Mouse (Mus musculus): ENCODE results near the gene Slc26a9.

Slc26a9 gene

GRCm38 (mm10) chr1:131743868-131744464 is at the start of gene Slc26a9:
Gene Slc26a9, plus strand, starts transcription at chr1:131744022.
- no peak for DNase-seq (ENCODE audit: low read depth in 2 of 2, low spot score in 2 of 2)

DNA sequence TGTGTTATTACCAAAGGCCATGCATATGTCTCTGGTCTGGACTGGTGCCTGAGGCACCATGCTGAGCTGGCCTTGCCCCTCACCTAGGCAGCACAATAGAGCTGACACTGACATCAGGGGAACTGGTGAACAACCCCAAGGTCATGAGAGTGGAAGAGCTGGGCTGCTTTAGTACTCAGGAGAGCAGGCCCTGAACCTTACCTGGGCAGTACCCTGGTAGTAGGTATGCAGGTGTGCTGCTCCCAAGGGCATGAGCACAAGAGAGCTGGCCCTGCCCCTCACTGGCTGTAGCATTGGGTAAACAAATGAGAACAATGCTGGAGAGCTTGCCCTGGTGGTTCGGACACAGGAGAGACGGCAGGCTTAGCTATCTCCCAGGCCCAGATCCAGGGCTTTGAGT is 48.5 kb upstream of the Slc26a9 start:
- no peak for DNase-seq (ENCODE audit: low read depth in 2 of 2, low spot score in 2 of 2)

- DNase-seq (ENCODE audit: low read depth in 2 of 2, low spot score in 2 of 2), result no peak
These were observed 47.5 kb upstream of the Slc26a9 start for GRCm38 (mm10) chr1:131696325-131696724.

DNA sequence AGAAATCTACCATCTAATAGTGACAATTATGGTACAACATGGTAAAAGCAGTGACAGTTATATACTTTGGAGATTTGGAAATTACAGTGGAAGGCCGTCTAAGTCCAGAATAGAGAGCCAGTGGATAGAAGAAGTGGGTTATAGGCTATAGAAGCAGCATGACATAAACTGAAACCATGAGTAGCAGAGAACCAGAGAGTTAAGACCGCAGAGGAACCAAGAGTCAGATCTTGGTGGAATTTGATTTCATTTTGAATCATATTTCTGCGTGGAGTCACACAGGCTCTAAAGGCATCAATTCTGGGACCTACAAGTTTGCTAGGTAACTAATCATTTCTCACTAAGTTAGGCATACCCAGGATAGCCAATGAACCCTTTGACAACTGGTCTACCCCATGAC is 45.1 kb upstream of the Slc26a9 start:
- DNase-seq (ENCODE audit: low read depth in 2 of 2, low spot score in 2 of 2), result no peak

DNA sequence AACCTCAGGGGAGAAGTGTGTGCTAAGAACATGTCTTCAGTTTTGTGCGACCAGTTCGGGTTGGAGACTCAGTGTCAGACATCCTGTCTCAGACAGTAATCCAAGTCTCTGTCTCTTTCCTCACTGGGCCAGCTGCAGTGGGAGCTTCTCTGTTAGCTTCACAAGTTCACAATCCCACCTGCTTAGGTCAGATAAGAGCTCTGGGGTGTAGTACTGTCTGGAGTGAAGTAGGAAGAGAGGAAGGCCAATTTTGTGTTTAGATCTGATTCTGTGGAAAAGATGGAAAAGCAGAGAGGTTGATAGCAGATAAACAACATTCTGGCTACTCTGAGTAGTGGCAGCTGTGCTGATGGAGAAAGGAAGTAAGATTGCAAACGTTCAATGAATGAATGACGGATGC is 44.2 kb upstream of the Slc26a9 start:
- no peak for DNase-seq (ENCODE audit: low read depth in 2 of 2, low spot score in 2 of 2)

DNA sequence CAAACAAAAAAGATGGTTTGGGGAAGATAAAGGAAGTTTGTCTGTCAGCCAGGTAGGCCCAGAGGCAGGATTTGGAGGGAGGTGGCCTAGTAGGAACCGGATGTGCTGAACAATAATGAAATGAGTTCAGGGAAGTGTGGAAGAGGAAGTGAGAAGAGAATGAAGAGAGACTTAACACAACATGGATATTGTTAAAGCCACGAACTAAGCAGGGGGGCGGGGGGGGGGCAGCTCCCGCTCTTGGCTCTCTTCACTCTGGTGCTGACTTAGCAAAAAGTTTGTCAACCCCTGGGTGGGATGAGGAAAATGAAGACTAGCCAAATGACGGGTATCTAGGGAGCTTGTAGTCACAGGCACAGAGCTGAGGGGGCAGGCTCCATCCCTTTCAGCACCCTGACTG is 43.4 kb upstream of the Slc26a9 start:
- no peak for DNase-seq (ENCODE audit: low read depth in 2 of 2, low spot score in 2 of 2)

DNA sequence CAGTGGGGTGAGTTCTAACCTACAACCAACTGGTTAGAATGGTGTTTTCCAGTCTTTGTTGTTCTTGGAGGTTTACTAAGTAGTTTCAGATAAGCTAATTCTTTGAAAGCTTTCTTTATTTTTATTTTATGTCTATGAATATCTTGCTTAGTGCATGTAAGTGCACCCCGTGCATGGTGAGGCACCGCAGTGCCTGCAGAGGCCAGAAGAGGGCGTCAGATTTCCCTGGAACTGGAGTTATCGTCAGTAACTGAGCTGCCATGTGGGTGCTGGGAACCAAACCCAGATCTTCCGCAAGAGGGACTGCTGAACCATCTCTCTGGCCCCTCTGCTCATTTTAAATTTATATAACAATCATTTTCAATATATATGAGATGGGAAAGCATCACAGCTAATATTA is 42.4 kb upstream of the Slc26a9 start:
- DNase-seq (ENCODE audit: low read depth in 2 of 2, low spot score in 2 of 2), result no peak

- DNase-seq (ENCODE audit: low read depth in 2 of 2, low spot score in 2 of 2), result no peak
These were observed 41.6 kb upstream of the Slc26a9 start for GRCm38 (mm10) chr1:131702094-131702766.

GRCm38 (mm10) chr1:131703482-131703881 is 40.3 kb upstream of the Slc26a9 start:
- no peak for DNase-seq (ENCODE audit: low read depth in 2 of 2, low spot score in 2 of 2)

DNA sequence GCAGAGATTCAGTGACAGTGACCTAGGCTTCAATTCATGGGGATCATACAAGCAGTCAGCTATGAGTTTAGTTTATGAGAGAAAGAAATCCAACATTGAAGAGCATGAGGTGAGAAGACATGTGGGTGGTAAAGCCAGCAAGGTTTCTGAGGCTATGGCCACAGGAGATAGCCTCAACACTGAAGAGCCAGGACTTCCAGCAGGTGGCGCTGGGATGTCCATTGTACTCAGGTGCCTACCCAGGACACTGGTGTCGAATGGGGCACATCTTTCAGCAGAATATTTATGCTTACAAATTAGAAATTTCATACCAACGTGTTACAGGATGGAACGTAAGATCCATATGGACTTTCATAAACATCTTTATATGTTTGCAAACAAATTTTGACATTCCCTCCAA is 35.5 kb upstream of the Slc26a9 start:
- DNase-seq (ENCODE audit: low read depth in 2 of 2, low spot score in 2 of 2), result peak; percentile 14 to 35

GRCm38 (mm10) chr1:131711518-131711917 is 32.3 kb upstream of the Slc26a9 start:
- no peak for DNase-seq (ENCODE audit: low read depth in 2 of 2, low spot score in 2 of 2)

DNA sequence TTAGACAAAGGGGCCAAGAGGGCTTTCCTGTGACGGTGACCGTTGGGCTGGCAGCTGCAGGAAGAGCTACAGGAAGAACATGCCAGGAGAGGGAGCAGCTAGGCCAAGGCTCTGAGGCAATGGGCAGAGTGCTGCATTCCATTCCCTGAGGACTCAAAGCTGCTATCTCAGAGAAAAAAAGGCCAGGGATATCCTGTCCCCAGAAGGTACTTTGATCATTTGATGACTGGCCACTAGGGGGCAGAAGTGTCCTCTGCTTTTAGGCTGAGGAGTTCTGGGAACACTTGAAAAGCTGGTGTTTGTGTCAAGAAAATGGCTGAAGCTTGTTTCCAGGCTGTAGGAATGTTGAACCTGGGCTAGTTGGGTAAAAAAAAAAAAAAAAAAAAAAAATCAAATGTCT is 31.4 kb upstream of the Slc26a9 start:
- peak; percentile 47 to 61 for DNase-seq (ENCODE audit: low read depth in 2 of 2, low spot score in 2 of 2)

DNA sequence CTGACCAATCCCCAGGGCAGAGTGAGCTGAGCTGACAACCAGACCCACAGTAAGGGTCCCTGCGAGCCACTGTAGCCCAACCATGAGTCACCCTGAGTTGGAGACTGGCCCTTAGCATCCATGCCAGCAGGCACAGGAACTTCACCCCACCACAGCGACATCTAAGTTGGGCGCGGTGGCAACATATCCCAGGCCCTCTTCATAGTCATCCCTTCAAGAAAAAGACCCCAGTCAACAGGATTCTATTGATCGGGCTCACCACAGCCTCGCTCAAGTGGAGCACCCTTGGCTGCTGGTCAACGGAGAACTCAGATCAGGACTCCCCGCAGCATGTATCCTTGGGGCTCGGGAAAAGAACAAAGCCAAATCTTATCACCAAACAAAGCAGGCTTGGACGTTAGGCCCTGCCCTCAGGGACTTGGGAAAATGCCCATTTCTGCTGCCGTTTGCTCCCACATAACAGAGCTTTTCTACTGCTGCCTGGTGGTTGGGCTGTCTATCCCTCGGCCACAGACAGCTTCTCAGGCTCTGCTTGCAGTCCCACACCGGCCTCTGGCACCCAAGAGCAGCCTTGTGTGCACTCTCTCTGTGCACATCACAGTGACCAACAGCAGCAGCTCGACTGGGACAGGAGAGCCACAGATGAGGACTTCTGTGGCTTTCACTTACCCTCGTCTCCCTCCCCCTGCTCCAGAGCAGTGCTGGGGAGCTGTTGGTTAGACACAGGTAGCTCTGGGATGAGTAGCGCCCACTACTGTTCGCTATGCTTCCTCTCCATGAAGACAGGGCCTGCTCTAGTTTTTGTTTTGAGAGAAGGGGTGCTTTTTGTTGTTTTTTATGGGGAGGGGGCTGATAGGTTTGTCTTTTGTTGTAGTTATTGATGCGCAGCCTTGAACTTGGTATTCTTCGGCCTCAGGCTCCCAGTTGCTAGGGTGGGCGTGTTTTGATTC is 29.2 kb upstream of the Slc26a9 start:
- DNase-seq (ENCODE audit: low read depth in 2 of 2, low spot score in 2 of 2), result no peak

GRCm38 (mm10) chr1:131718952-131719694 is 24.7 kb upstream of the Slc26a9 start:
- no peak for DNase-seq (ENCODE audit: low read depth in 2 of 2, low spot score in 2 of 2)

GRCm38 (mm10) chr1:131721989-131722388 is 21.8 kb upstream of the Slc26a9 start:
- no peak for DNase-seq (ENCODE audit: low read depth in 2 of 2, low spot score in 2 of 2)

GRCm38 (mm10) chr1:131723549-131723948 is 20.3 kb upstream of the Slc26a9 start:
- no peak for DNase-seq (ENCODE audit: low read depth in 2 of 2, low spot score in 2 of 2)

GRCm38 (mm10) chr1:131726586-131726985 is 17.2 kb upstream of the Slc26a9 start:
- no peak for DNase-seq (ENCODE audit: low read depth in 2 of 2, low spot score in 2 of 2)

DNA sequence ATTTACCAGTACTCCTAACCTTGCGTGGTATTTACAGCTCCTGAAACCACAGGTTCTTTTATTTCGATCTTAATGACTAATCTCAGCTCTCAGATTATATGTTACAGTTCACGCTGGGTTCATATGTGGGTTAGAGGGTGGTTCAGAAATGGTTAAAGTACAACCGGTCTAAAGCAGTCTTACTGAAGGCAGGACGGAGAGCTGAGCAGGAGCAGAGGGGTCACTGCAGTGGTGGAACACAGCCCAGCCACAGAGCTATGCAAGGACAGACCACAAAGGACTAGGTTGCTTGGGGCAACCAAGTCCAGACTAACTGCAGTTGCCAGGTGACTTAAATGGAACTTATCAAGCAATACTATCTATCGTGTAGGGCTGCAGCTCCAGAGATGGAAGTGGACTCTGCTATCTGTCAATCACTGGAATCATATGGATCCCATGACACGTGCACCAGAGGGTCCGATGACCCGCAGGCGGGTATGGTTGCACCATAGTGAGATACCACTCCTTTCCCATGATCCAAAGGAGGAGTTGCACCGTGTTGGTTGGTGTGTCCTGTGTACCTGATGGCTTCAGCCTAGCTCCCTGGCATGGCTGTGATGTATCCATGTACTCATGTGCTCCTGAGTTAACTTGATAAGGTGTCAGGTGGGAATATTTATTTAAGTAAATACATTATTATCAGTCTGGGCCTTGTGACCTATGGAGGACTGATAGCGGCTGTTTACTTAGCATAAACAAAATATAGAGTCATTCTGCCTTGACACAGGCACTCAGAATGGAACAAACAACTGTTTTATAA is 13.0 kb upstream of the Slc26a9 start:
- no peak for DNase-seq (ENCODE audit: low read depth in 2 of 2, low spot score in 2 of 2)

DNA sequence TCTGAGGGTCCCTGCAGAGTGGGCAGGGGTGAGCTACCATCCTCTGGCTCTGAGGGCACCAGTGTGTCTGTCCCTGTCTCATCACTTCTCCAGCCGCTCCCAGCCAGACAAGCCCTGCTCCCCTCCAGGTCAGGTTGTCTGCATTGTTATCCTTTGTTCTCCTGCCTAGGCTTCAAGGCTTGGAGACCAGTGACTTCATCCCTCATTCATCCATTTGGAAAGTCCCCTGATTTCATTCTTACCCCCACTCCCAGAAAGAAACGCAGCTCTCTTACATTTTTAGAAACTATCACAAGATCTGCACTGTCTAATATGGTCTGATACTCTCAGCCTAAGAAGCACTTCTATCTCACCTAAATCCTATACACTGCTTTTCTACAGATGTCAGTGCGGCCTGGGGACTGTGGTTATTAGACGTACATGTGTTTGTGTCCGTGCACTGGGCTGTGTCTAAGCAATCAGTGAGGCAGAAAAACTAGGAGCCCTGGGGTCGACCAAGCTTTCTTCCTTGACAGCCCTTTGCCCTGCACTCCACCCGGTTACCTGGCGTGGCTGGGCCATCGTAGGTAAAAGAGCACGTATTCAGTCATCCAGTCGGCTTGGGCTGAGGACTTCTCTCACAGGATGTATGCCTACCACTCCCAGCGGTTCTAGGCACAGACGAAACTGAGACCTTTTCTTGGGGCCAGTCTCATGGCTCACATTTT is 10.2 kb upstream of the Slc26a9 start:
- no peak for DNase-seq (ENCODE audit: low read depth in 2 of 2, low spot score in 2 of 2)
